Mouse (Mus musculus) embryo, embryonic 11 days (tissue): ENCODE results near the gene Gpat2.

Experiments used
- DNase-seq: peaks from one replicate; pipeline ENCODE4 v3.0.0-alpha.2; 2015

Gene Gpat2

GRCm38 (mm10) chr2:127444055-127444789 lies 19.2 kb downstream of the Gpat2 start, which contains the start of gene Fahd2a:
Fahd2a (minus strand) TSS chr2:127444565.
- DNase-seq: peak; percentile 93

DNA sequence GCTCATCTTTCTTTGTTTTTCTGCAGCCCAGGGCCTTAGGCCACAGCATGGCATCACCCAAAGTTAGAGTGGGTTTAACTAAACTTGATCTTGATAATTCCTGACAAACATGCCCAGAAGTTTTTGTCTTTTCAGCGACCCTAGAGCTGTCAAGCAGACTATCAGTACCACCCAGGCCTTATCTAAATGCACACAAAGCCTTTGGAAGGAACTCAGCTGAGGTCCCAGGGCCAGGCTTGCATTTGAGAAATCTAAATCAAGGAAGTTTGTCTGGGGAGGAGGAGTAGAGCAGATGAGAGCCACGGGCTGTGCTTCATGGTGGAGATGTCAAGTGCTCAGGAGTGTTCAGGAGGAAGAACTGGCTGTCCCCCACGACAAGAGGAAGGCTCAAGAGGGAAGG lies 21.8 kb downstream of the Gpat2 start:
- no peak for DNase-seq

GRCm38 (mm10) chr2:127449691-127450090 lies 24.7 kb downstream of the Gpat2 start:
- DNase-seq: no peak

DNA sequence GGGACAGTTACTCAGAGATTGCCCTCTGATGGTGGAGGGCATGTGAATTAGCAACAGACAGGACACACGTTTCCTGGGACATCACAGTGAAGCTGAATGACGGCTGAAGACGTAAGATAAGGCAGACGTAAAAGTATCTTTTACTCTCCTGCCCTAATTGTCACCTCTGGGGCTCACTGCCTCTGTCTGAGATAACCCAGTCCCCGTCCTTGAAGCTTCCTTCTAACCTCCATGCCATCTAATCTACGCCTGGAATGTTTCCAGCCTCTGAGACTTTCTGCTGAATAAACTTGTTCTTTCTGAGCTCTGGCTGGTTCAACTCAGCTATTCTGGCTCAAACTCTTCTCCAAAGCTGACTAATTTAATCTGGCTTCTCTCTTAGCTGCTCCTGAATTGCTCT lies 26.7 kb downstream of the Gpat2 start:
- no peak for DNase-seq

GRCm38 (mm10) chr2:127453141-127453540 lies 28.1 kb downstream of the Gpat2 start:
- DNase-seq: no peak

- peak; percentile 79 for DNase-seq
Observed at GRCm38 (mm10) chr2:127453764-127454163, 28.8 kb downstream of the Gpat2 start.

GRCm38 (mm10) chr2:127459341-127459740 lies 34.3 kb downstream of the Gpat2 start:
- DNase-seq: no peak

- no peak for DNase-seq
Observed at GRCm38 (mm10) chr2:127461351-127461750, 36.4 kb downstream of the Gpat2 start.

- DNase-seq: peak; percentile 83
Observed at GRCm38 (mm10) chr2:127462314-127462713, 37.3 kb downstream of the Gpat2 start.

DNA sequence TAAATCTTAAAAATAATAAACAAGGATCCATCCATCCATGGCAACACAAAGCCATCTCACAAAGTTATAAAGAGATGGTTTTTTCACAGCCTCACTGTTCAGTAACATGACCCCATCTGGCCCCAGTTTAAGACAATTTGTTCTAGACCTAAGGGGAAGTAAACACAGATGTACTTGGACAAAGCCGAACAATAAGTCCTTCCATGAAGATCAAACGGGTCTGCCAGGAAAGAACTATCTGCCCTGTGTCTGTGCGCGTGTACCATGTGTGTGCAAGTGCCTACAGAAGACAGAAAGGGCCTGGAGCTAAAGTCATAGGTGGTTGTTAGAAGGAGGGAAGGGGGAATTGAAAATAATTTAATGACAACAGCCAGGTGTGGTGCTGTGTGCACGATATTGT lies 45.2 kb downstream of the Gpat2 start:
- DNase-seq: no peak

GRCm38 (mm10) chr2:127470661-127471060 lies 45.7 kb downstream of the Gpat2 start:
- no peak for DNase-seq

- DNase-seq: no peak
Observed at GRCm38 (mm10) chr2:127471281-127471680, 46.3 kb downstream of the Gpat2 start.

GRCm38 (mm10) chr2:127472279-127472678 lies 47.3 kb downstream of the Gpat2 start:
- no peak for DNase-seq

DNA sequence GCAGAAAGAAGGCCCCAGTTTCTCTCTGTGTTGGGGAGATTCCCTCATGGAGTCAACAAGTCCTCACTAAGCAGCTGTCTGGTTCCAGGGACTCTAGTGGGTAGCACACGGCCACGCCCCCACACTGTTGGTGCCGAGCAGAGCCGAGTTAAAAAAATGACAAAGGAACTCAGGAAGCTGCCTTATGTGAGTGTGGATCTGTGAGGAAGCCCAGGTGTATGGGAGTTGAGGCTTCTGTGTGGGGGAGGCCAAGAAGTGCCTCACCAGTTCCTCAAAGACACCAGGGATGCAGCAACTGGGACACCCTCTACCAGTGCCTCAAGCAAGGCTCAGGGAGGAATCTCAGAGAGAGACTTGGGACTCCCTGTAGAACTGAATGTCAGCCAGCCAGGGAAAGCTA lies 54.2 kb downstream of the Gpat2 start:
- no peak for DNase-seq

DNA sequence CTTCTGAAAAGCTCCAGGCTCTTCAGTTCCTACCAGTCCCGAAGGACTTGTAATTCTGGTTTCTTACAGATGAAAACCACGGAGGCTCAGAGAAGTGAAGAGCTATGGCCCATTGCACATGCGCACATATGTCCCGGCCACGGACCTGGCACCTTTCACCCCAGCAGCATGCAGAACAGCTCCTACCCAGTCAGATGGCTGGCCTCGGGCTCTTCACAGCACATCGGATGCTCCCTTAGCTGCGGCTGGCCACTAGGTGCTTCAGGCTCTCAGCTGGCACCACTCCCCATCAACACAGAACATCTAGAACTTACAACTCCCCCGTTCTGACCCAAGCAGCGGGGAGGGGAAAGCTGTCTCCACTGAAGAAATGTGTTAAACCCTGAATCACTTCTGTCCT lies 54.8 kb downstream of the Gpat2 start:
- no peak for DNase-seq

DNA sequence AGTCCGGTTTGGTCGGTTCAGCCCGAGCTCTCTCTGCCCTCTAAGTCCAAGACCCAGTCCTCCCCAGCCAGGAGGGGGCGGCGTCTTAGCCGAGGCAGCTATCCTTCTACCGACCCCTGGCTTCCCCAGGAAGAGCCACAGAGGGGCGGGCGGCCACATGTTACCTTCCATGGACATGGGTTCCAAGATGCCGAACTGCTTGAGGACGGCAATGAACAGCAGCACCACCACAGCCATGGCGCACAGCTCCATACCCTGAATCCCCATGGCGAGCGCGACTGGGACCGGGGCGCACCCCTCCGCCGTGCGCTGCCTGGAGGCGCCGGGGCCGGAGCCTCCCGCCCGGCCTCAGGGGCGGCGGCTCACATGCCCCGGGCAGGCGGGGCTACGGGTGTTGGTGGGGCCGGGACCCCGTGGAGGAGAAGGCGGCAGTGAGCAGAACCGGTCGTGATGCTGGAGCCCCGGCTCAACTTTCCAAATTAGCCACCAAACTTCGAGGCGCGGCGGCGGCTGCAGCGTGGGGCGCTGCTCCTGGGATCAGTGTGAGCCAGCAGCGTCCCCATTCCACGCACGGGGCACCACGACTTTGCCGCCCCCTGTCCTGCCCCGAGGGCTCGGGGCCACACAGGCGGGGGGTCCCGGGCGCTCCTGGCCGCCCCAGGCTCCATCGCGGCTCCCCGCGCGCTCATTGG lies 57.0 kb downstream of the Gpat2 start:
- peak; percentile 36 for DNase-seq

- DNase-seq: peak; percentile 78
Observed at GRCm38 (mm10) chr2:127482533-127482911, 57.5 kb downstream of the Gpat2 start.

- peak; percentile 26 for DNase-seq
Observed at GRCm38 (mm10) chr2:127483001-127483400, 58.0 kb downstream of the Gpat2 start.

DNA sequence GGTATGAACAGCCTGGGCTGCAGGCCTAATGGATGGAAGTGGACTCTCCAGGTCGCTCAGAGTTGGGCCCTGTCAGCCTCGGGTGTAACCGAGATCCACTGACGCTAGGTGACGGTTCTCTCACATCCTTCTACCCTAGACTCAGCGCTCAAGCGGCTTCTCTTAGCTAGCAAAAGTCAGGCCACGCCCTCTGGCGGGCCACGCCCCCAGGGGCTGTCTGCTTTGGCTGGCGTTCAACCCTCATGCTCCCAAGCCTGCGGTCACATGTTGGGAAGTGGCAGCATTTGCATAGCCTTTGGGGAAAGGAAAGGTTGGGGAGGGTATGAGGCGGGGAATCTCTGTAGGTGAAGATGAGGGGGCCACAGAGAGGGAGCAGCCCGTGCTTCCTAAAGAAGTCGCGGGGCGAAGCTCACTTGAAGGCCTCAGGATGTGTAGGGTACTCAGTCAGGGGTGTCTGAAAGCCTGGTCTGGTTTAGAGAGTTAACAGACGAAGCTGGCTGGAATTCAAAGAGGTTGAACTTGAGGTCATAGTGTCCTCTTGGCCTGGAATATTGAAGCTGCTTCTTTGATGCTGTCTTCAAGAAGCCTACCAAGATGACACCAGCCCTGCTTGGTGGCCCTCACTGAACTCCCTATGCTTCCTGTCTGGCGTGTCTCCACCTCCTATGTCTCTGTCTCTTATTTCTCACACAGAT lies 59.6 kb downstream of the Gpat2 start:
- DNase-seq: peak; percentile 89
